Mouse (Mus musculus): ENCODE data around the gene Klc2.

DNA sequence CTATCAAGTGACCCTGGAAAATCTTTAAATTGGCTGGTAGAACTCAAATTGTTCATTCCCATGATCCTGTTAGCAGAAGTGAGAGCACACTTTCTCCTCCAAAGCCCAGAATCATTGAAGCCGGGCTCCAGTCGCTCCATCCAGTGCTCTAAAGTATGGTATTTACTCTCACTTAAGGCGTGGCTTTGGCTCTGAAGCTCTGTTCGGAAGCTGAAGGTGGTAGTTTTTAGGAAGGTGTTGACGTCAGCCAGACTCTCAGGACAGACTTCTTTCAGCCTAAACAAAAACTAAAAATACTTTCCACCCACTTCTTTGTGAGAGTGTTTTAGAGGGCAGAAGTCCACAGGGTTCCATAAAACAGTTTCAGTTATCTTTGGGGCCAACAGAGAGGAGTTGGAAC lies 44.8 kb downstream of the Klc2 start:
- TF ChIP-seq CTCF (conservative IDR thresholded peaks at IDR 0.05 in 1 of 2, IDR thresholded peaks at IDR 0.05 in 1 of 2; ENCODE audit: low read depth in 2 of 2, low read length in 2 of 2) (no peak), POLR2A (IDR thresholded peaks at IDR 0.05; ENCODE audit: low read depth, low read length) (no peak), RCOR1 (conservative IDR thresholded peaks at IDR 0.05; ENCODE audit: low read depth, low read length) (no peak), ZC3H11A (IDR thresholded peaks at IDR 0.05; ENCODE audit: low read depth, low read length) (no peak)
